Mouse (Mus musculus) E14TG2a.4 (cell line): ENCODE results near the gene Atp10b.
A peak's percentile ranks its signal among the peaks of the same experiment; 100 is the strongest.

Experiments
- H3K27me3 ChIP-seq: 2 replicates; pipeline ENCODE4 v1.6.1; 2014; ENCODE audit warnings: low read length, control low read depth; ENCODE audit not compliant: insufficient read depth
- H3K36me3 ChIP-seq: 2 replicates; pipeline ENCODE4 v1.6.1; 2014; ENCODE audit warnings: low read length, control low read depth; ENCODE audit not compliant: insufficient read depth
- H3K4me1 ChIP-seq: replicated peaks from 2 replicates; pipeline ENCODE4 v1.6.1; 2014; ENCODE audit warnings: low read depth, low read length, control low read depth
- H3K4me3 ChIP-seq: replicated peaks from 2 replicates; pipeline ENCODE4 v1.5.1; 2014; ENCODE audit warnings: mild to moderate bottlenecking, low read length
- H3K9me3 ChIP-seq: 2 replicates; pipeline ENCODE4 v1.6.1; 2014; ENCODE audit warnings: low read length, control low read depth
- CTCF ChIP-seq: conservative IDR thresholded peaks from 2 replicates; pipeline ENCODE4 v1.5.1; 2014; ENCODE audit warnings: low read length
- NANOG ChIP-seq: IDR thresholded peaks from 2 replicates; pipeline ENCODE4 v1.6.1; 2014; ENCODE audit warnings: borderline replicate concordance, low read length, mixed read lengths
- POU5F1 ChIP-seq: IDR thresholded peaks from 2 replicates; pipeline ENCODE4 v1.6.1; 2014; ENCODE audit warnings: low read length, borderline replicate concordance

Gene Atp10b

GRCm38 (mm10) chr11:43257781-43258180, 108.1 kb downstream of the Atp10b start:
- H3K9me3 ChIP-seq, result no peaks in the 10 kb centered on the region
- no peaks in the 10 kb centered on the region for H3K36me3 ChIP-seq
- no peaks in the 10 kb centered on the region for H3K27me3 ChIP-seq
- H3K4me3 ChIP-seq, result no peak overlapping the region
- TF ChIP-seq NANOG (no peak), CTCF (no peak), POU5F1 (no peak)
- H3K4me1 ChIP-seq, result no peaks in the 10 kb centered on the region

- Histone ChIP-seq H3K4me3 (no peak overlapping the region), H3K27me3 (no peaks in the 10 kb centered on the region), H3K36me3 (no peaks in the 10 kb centered on the region), H3K4me1 (no peaks in the 10 kb centered on the region), H3K9me3 (no peaks in the 10 kb centered on the region)
- TF ChIP-seq CTCF, result peak; percentile 97
- no peak for TF ChIP-seq NANOG
Measured at GRCm38 (mm10) chr11:43263548-43264218, 114.0 kb downstream of the Atp10b start.

GRCm38 (mm10) chr11:43267505-43267904, 117.8 kb downstream of the Atp10b start:
- Histone ChIP-seq H3K9me3 (no peaks in the 10 kb centered on the region), H3K4me1 (no peaks in the 10 kb centered on the region), H3K27me3 (no peaks in the 10 kb centered on the region), H3K36me3 (no peaks in the 10 kb centered on the region), H3K4me3 (no peak overlapping the region)
- TF ChIP-seq POU5F1, result no peak
- no peak for TF ChIP-seq NANOG
- no peak for TF ChIP-seq CTCF

GRCm38 (mm10) chr11:43269503-43270255, 120.0 kb downstream of the Atp10b start:
- H3K4me3 ChIP-seq, result no peak overlapping the region
- no peaks in the 10 kb centered on the region for H3K27me3 ChIP-seq
- no peaks in the 10 kb centered on the region for H3K36me3 ChIP-seq
- no peaks in the 10 kb centered on the region for H3K9me3 ChIP-seq
- TF ChIP-seq POU5F1, result no peak
- H3K4me1 ChIP-seq, result no peaks in the 10 kb centered on the region

GRCm38 (mm10) chr11:43270256-43270806, 120.7 kb downstream of the Atp10b start:
- Histone ChIP-seq H3K27me3 (no peaks in the 10 kb centered on the region), H3K4me3 (no peak overlapping the region), H3K4me1 (no peaks in the 10 kb centered on the region), H3K36me3 (no peaks in the 10 kb centered on the region), H3K9me3 (no peaks in the 10 kb centered on the region)
- no peak for TF ChIP-seq CTCF
- TF ChIP-seq NANOG, result no peak
- TF ChIP-seq POU5F1, result no peak

- TF ChIP-seq POU5F1 (no peak), NANOG (no peak), CTCF (no peak)
- Histone ChIP-seq H3K9me3 (no peaks in the 10 kb centered on the region), H3K4me1 (no peaks in the 10 kb centered on the region), H3K4me3 (no peak overlapping the region), H3K36me3 (no peaks in the 10 kb centered on the region), H3K27me3 (no peaks in the 10 kb centered on the region)
Measured at GRCm38 (mm10) chr11:43273896-43274295, 124.2 kb downstream of the Atp10b start.

- no peak overlapping the region for H3K4me3 ChIP-seq
- peaks cover 7% of the 10 kb centered on the region for H3K9me3 ChIP-seq
- no peaks in the 10 kb centered on the region for H3K27me3 ChIP-seq
- H3K4me1 ChIP-seq, result no peaks in the 10 kb centered on the region
- no peaks in the 10 kb centered on the region for H3K36me3 ChIP-seq
- TF ChIP-seq NANOG (no peak), POU5F1 (no peak), CTCF (no peak)
Measured at GRCm38 (mm10) chr11:43297584-43297983, 147.9 kb downstream of the Atp10b start.

GRCm38 (mm10) chr11:43311000-43311399, 161.3 kb downstream of the Atp10b start:
- H3K4me3 ChIP-seq, result no peak overlapping the region
- no peaks in the 10 kb centered on the region for H3K36me3 ChIP-seq
- no peaks in the 10 kb centered on the region for H3K27me3 ChIP-seq
- H3K4me1 ChIP-seq, result peaks cover 16% of the 10 kb centered on the region
- TF ChIP-seq NANOG, result no peak
- no peak for TF ChIP-seq POU5F1
- TF ChIP-seq CTCF, result no peak
- no peaks in the 10 kb centered on the region for H3K9me3 ChIP-seq
